12 mouse cellular contexts compared by ENCODE assay signal in genomic region chr3:146392656-146393321, GRCm38 (mm10). TPM values are rescaled to one million over a fixed set of nuclear protein-coding genes. Genes with fewer than 3 reads are reported as not detected.
A peak's percentile ranks its signal among the peaks of the same experiment; 100 is the strongest.
DNase-seq lines count a peak whose midpoint lies in the region; ATAC-seq and TF ChIP-seq lines count a peak whose summit lies in the region.
"Had no signal": no experiment of that assay in that cellular context is flagged by ENCODE, and none has a peak within 500 bp of the region (broad histone marks: within the 10 kb centered on the region; RNA-seq: fewer than 3 reads in every experiment).

No protein-coding gene starts in this region.

- no peak for ATAC-seq in heart, postnatal 0 days (ENCODE audit: insufficient read depth, low read depth)
- ATAC-seq in erythroid progenitor cell, adult 5-6 weeks (replicated peaks; ENCODE audit: low FRiP score, poor library complexity, severe bottlenecking): 0 out of 2 replicates have a peak, but pooled peaks have one; percentile 55
- ATAC-seq in midbrain, embryonic 16.5 days: peak; percentile 42
- ATAC-seq: activated CD4-positive, CD25-positive, alpha-beta regulatory T cell, adult 4 months had no signal

- peak overlapping the region; percentile 25; the same call in 1 of the 2 replicates for H3K4me2 ChIP-seq in heart, postnatal 0 days (ENCODE audit: low read depth, low read length)
- peak overlapping the region; percentile 43 for H3K4me2 ChIP-seq in midbrain, embryonic 16.5 days (ENCODE audit: low read length)
- H3K4me2 ChIP-seq: limb, embryonic 15.5 days had no signal

- no peak for TF ChIP-seq CTCF in heart, postnatal 0 days (IDR thresholded peaks at IDR 0.05; ENCODE audit: low read depth)
- no peak for TF ChIP-seq CTCF in heart, adult 2 months (IDR thresholded peaks at IDR 0.05)

- intact Hi-C loops in heart, adult 2 months (cut with DNase I): no loop called here

- peaks cover 3% of the 10 kb centered on the region; the same call in 1 of the 2 replicates for H3K4me1 ChIP-seq in heart, postnatal 0 days (ENCODE audit: control insufficient read depth, insufficient read depth)
- no peaks in the 10 kb centered on the region for H3K4me1 ChIP-seq in heart, adult 2 months (ENCODE audit: control insufficient read depth, insufficient read depth, low read length)
- no peaks in the 10 kb centered on the region for H3K4me1 ChIP-seq in midbrain, embryonic 16.5 days (ENCODE audit: control insufficient read depth, insufficient read depth, low read length)
- H3K4me1 ChIP-seq: limb, embryonic 15.5 days had no signal

- H3K9ac ChIP-seq in heart, postnatal 0 days (replicated peaks; ENCODE audit: low read depth, low read length): no peak overlapping the region
- no peak overlapping the region for H3K9ac ChIP-seq in heart, adult 2 months (ENCODE audit: low read depth, low read length)
- 0 out of 2 replicates have a peak overlapping the region, but pooled peaks have one; percentile 16 for H3K9ac ChIP-seq in midbrain, embryonic 16.5 days (ENCODE audit: low read depth, low read length)
- H3K9ac ChIP-seq: limb, embryonic 15.5 days had no signal

- WGBS in heart, postnatal 0 days: 68% methylated on average over 19 of the region's 19 CpGs
- WGBS in heart, adult 2 months: 77% methylated on average over 19 of the region's 19 CpGs
- 62% methylated on average over 19 of the region's 19 CpGs for WGBS in midbrain, embryonic 16.5 days

- no peaks in the 10 kb centered on the region for H3K36me3 ChIP-seq in heart, postnatal 0 days (replicated peaks; ENCODE audit: control insufficient read depth, insufficient read depth, low read length)
- no peaks in the 10 kb centered on the region for H3K36me3 ChIP-seq in heart, adult 2 months (ENCODE audit: control insufficient read depth, insufficient read depth, low read length)
- no peaks in the 10 kb centered on the region for H3K36me3 ChIP-seq in midbrain, embryonic 16.5 days (ENCODE audit: control insufficient read depth, insufficient read depth, low read length)
- H3K36me3 ChIP-seq: limb, embryonic 15.5 days had no signal

- TF ChIP-seq EP300 in heart, postnatal 0 days (IDR thresholded peaks at IDR 0.05; ENCODE audit: low read depth): no peak
- TF ChIP-seq EP300 in heart, adult 2 months (IDR thresholded peaks at IDR 0.05; ENCODE audit: insufficient read depth, low read depth, low read length): no peak

- DNase-seq in heart, postnatal 0 days (ENCODE audit: low spot score): no peak
- DNase-seq in heart, adult 2 months: no peak
- DNase-seq in liver (peak; percentile 52), MN1 (ENCODE audit: low spot score) (no peak)
- DNase-seq in layer of hippocampus, postnatal 36 days: no peak
- no peak for DNase-seq in T-cell, adult 2 months (ENCODE audit: low spot score)
- DNase-seq: cerebellum, adult 8-10 months; thymus, postnatal 4 days had no signal

- H3K27me3 ChIP-seq in heart, postnatal 0 days (ENCODE audit: control insufficient read depth, insufficient read depth, low read length): no peaks in the 10 kb centered on the region
- no peaks in the 10 kb centered on the region for H3K27me3 ChIP-seq in heart, adult 2 months (ENCODE audit: control insufficient read depth, insufficient read depth, low read length)
- no peaks in the 10 kb centered on the region for H3K27me3 ChIP-seq in midbrain, embryonic 16.5 days (ENCODE audit: control insufficient read depth, insufficient read depth, low read depth, low read length)
- H3K27me3 ChIP-seq: limb, embryonic 15.5 days had no signal

- H3K79me2 ChIP-seq in heart, adult 2 months (replicated peaks; ENCODE audit: control insufficient read depth, insufficient read depth, low read length): no peaks in the 10 kb centered on the region

- H3K4me3 ChIP-seq in heart, postnatal 0 days (ENCODE audit: low read depth, low read length): no peak overlapping the region
- H3K4me3 ChIP-seq in heart, adult 2 months: no peak overlapping the region
- H3K4me3 ChIP-seq in midbrain, embryonic 16.5 days (ENCODE audit: low read depth, low read length): peak overlapping the region; percentile 16
- H3K4me3 ChIP-seq: limb, embryonic 15.5 days had no signal

- TF ChIP-seq POLR2A in heart, adult 2 months (IDR thresholded peaks at IDR 0.05; ENCODE audit: insufficient read depth, low read depth, low read length): no peak

- H3K9me3 ChIP-seq in heart, postnatal 0 days (replicated peaks; ENCODE audit: control insufficient read depth, low read length): no peaks in the 10 kb centered on the region
- no peaks in the 10 kb centered on the region for H3K9me3 ChIP-seq in midbrain, embryonic 16.5 days (replicated peaks; ENCODE audit: control insufficient read depth, low read length, poor library complexity, severe bottlenecking)
- H3K9me3 ChIP-seq: limb, embryonic 15.5 days had no signal

- H3K27ac ChIP-seq in heart, postnatal 0 days (ENCODE audit: low read depth): no peak overlapping the region
- no peak overlapping the region for H3K27ac ChIP-seq in heart, adult 2 months
- H3K27ac ChIP-seq in midbrain, embryonic 16.5 days (ENCODE audit: low read length): no peak overlapping the region
- H3K27ac ChIP-seq: limb, embryonic 15.5 days had no signal

RNA-seq across cellular contexts. Expression of gene Ssx2ip, which starts 11.7 kb away (rescaled TPM):
- 6.4 and 13.8 TPM in 2 replicates for total RNA-seq in heart, postnatal 0 days (2014; rRNA removed; ENCODE audit: low replicate concordance)
- 7.3 and 7.6 TPM in 2 replicates for polyA plus RNA-seq in heart, postnatal 0 days (2015; fragmentation: Nextera tagmentation; extraction: Ambion mirVana)
- total RNA-seq in heart, adult 2 months (2021): 10 to 100 TPM; 12.5 to 14.1 TPM
- 3.1 and 4.1 TPM in 2 replicates for polyA plus RNA-seq in heart, adult 2 months (2012; rRNA removed)
- 52.4 and 68.1 TPM in 2 replicates for total RNA-seq in erythroid progenitor cell, adult 5-6 weeks (2015; ENCODE audit: low replicate concordance)
- 100 and 129 TPM in 2 replicates for total RNA-seq in erythroid progenitor cell, adult 5-6 weeks (2017; ENCODE audit: low replicate concordance)
- 18.0 and 18.2 TPM in 2 replicates for polyA plus RNA-seq in midbrain, embryonic 16.5 days (2015; fragmentation: Nextera tagmentation; extraction: Ambion mirVana)
- total RNA-seq in layer of hippocampus, postnatal 36 days (2021): 100 to 1,000 TPM; 104 to 108 TPM

RNA-seq across cellular contexts. Expression of gene Ctbs, which starts 56.8 kb away (rescaled TPM):
- total RNA-seq in heart, postnatal 0 days (2014; rRNA removed; ENCODE audit: low replicate concordance): 4.2 and 11.4 TPM in 2 replicates
- 6.6 and 7.4 TPM in 2 replicates for polyA plus RNA-seq in heart, postnatal 0 days (2015; fragmentation: Nextera tagmentation; extraction: Ambion mirVana)
- total RNA-seq in heart, adult 2 months (2021): 1 to 10 TPM; 3.2 to 3.7 TPM
- polyA plus RNA-seq in heart, adult 2 months (2012; rRNA removed): 1.7 and 3.6 TPM in 2 replicates
- total RNA-seq in erythroid progenitor cell, adult 5-6 weeks (2015; ENCODE audit: low replicate concordance): 4.3 and 5.4 TPM in 2 replicates
- 0.53 and 0.64 TPM in 2 replicates for total RNA-seq in erythroid progenitor cell, adult 5-6 weeks (2017; ENCODE audit: low replicate concordance)
- polyA plus RNA-seq in midbrain, embryonic 16.5 days (2015; fragmentation: Nextera tagmentation; extraction: Ambion mirVana): 4.3 and 4.4 TPM in 2 replicates
- total RNA-seq in layer of hippocampus, postnatal 36 days (2021): 1 to 10 TPM; 7.1 to 8.7 TPM
